Mouse (Mus musculus): Measurements from ENCODE around the gene Glp1r. TPM values are rescaled to one million over a fixed set of nuclear protein-coding genes. Genes with fewer than 3 reads are reported as not detected.

Glp1r gene
- polyA plus RNA-seq, 1 experiment, result 0.07 TPM

DNA sequence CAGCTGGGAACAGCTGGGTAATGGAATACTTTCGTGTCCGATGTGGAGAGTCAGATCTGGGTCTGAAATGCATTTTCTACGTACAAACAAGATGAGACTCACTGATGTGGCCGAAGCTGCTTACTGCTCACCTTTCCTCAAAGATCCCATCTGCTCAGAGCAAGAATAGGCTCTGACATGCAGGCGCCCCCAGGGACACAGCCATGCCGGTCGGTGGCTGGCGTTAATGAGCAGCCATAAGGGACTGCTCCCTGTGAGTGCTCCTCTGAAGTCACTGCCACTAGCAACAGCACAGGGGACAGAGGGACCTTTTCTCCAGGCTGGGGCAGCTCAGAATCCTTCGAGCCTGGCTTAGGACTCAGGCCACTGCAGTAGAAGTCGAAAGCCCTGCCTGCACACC is 52.7 kb downstream of the Glp1r start, which contains the start of gene Umodl1:
Gene Umodl1 (plus strand): TSS at position 301 of the 400 bp plus-strand sequence.
- WGBS, result 81% methylated on average over 10 of the region's 10 CpGs
- no peaks in the 10 kb centered on the region for H3K36me3 ChIP-seq (ENCODE audit: control insufficient read depth, insufficient read depth, low read length)
- H3K4me1 ChIP-seq (replicated peaks; ENCODE audit: control insufficient read depth, insufficient read depth, low read length), result no peaks in the 10 kb centered on the region
- no peak within 1 kb of the TSS for H3K4me3 ChIP-seq (ENCODE audit: control insufficient read depth, insufficient read depth, low read length)
- H3K27ac ChIP-seq (ENCODE audit: control insufficient read depth, insufficient read depth, low read length), result no peak within 1 kb of the TSS
- no peak for DNase-seq
- TF ChIP-seq CTCF (IDR thresholded peaks at IDR 0.05; ENCODE audit: borderline replicate concordance, control insufficient read depth, extremely low read depth, insufficient read depth, low read length, poor library complexity) (no peak), POLR2A (IDR thresholded peaks at IDR 0.05; ENCODE audit: control insufficient read depth, extremely low read depth, insufficient read depth, low read length, poor library complexity) (no peak)
- H3K27me3 ChIP-seq (ENCODE audit: control insufficient read depth, insufficient read depth, low read length), result no peaks in the 10 kb centered on the region

DNA sequence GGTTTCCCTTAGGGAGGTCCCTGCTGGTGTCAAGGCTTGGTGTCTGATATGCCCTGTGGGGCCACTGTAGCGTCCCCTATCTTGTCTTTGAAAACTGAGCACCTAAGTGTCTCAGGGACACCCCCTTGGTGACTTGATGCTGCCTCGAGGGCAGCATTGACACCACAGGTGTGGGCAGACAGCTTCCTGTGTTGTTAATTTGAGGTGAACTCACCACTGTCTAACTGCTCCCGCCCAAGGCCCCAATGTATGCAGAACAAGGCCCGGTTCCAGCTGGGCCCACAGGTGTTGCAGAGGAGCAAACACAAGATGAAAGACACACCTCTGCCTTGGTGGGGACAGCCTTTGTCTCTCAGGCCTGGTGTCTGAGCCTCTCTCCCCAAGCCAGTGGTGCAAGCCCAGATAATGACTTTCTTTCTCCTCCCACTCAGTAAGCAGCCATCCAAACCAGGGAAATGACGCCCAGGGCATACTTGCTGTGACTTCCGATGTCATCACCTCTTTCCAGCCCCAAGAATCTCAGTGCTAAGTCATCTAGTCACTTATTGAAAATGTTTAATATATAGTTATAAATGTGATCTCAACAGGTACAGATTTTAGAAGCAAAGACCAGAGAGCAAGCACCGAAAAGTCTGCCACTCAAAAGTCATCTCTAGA is 60.4 kb downstream of the Glp1r start:
- TF ChIP-seq POLR2A (IDR thresholded peaks at IDR 0.05; ENCODE audit: control insufficient read depth, extremely low read depth, insufficient read depth, low read length, poor library complexity), result no peak
- no peak for TF ChIP-seq CTCF (IDR thresholded peaks at IDR 0.05; ENCODE audit: borderline replicate concordance, control insufficient read depth, extremely low read depth, insufficient read depth, low read length, poor library complexity)
- Histone ChIP-seq H3K4me1 (replicated peaks; ENCODE audit: control insufficient read depth, insufficient read depth, low read length) (peaks cover 24% of the 10 kb centered on the region), H3K36me3 (ENCODE audit: control insufficient read depth, insufficient read depth, low read length) (no peaks in the 10 kb centered on the region), H3K27ac (ENCODE audit: control insufficient read depth, insufficient read depth, low read length) (no peak overlapping the region), H3K4me3 (ENCODE audit: control insufficient read depth, insufficient read depth, low read length) (no peak overlapping the region), H3K27me3 (ENCODE audit: control insufficient read depth, insufficient read depth, low read length) (no peaks in the 10 kb centered on the region)
- no peak for DNase-seq
- WGBS, result 42% methylated on average over 7 of the region's 7 CpGs

DNA sequence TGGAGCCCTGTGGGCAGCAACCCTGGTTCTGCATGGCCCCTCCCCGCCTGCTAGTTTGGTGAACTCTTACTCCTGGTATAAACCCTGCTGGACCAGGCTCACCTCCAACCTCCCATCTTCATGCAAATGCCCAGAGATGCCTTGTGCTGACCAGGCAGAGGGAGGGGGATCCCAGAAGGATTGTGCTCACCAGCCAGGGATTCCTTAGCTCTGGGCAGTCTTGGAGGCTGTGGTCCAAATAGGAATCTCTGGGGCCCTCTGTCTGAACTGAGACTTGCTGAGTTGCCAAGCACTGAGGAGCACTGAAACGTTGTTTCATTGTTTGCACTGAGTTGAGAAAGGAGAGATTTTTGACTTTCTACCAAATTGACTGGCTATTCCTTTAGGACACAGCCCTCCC is 61.3 kb downstream of the Glp1r start:
- H3K27me3 ChIP-seq (ENCODE audit: control insufficient read depth, insufficient read depth, low read length), result no peaks in the 10 kb centered on the region
- no peak overlapping the region for H3K27ac ChIP-seq (ENCODE audit: control insufficient read depth, insufficient read depth, low read length)
- no peaks in the 10 kb centered on the region for H3K36me3 ChIP-seq (ENCODE audit: control insufficient read depth, insufficient read depth, low read length)
- H3K4me1 ChIP-seq (replicated peaks; ENCODE audit: control insufficient read depth, insufficient read depth, low read length), result peaks cover 24% of the 10 kb centered on the region
- no peak overlapping the region for H3K4me3 ChIP-seq (ENCODE audit: control insufficient read depth, insufficient read depth, low read length)
- 72% methylated on average over 2 of the region's 2 CpGs for WGBS
- TF ChIP-seq CTCF (IDR thresholded peaks at IDR 0.05; ENCODE audit: borderline replicate concordance, control insufficient read depth, extremely low read depth, insufficient read depth, low read length, poor library complexity) (no peak), POLR2A (IDR thresholded peaks at IDR 0.05; ENCODE audit: control insufficient read depth, extremely low read depth, insufficient read depth, low read length, poor library complexity) (no peak)
- no peak for DNase-seq

DNA sequence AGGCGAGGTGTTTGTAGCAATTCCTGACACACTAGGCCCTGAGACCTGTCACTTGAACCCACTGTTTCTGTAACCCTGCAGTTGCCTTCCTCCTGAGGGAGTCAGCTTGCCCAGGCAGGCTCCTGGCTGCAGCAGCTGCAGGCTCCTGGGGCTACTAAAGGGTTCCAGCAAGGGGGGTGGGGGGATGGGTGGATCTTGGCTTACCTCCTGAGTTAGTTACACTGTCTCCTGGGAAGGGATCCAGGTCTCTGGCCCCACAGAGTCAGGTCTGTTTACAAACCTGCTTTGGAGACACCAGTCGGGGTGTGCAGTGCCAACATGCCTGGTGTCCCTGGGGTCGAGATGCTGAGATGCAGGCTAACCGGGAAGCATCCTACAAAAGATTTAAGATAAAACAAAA is 68.4 kb downstream of the Glp1r start:
- no peak for DNase-seq
- WGBS, result 98% methylated on average over 4 of the region's 4 CpGs
- no peaks in the 10 kb centered on the region for H3K27me3 ChIP-seq (ENCODE audit: control insufficient read depth, insufficient read depth, low read length)
- H3K27ac ChIP-seq (ENCODE audit: control insufficient read depth, insufficient read depth, low read length), result no peak overlapping the region
- no peak overlapping the region for H3K4me3 ChIP-seq (ENCODE audit: control insufficient read depth, insufficient read depth, low read length)
- peaks cover 3% of the 10 kb centered on the region; the same call in 1 of the 2 replicates for H3K4me1 ChIP-seq (replicated peaks; ENCODE audit: control insufficient read depth, insufficient read depth, low read length)
- H3K36me3 ChIP-seq (ENCODE audit: control insufficient read depth, insufficient read depth, low read length), result no peaks in the 10 kb centered on the region
- TF ChIP-seq POLR2A (IDR thresholded peaks at IDR 0.05; ENCODE audit: control insufficient read depth, extremely low read depth, insufficient read depth, low read length, poor library complexity) (no peak), CTCF (IDR thresholded peaks at IDR 0.05; ENCODE audit: borderline replicate concordance, control insufficient read depth, extremely low read depth, insufficient read depth, low read length, poor library complexity) (no peak)

GRCm38 (mm10) chr17:30971877-30972276 is 70.3 kb downstream of the Glp1r start:
- Histone ChIP-seq H3K27ac (ENCODE audit: control insufficient read depth, insufficient read depth, low read length) (no peak overlapping the region), H3K27me3 (ENCODE audit: control insufficient read depth, insufficient read depth, low read length) (no peaks in the 10 kb centered on the region), H3K4me1 (replicated peaks; ENCODE audit: control insufficient read depth, insufficient read depth, low read length) (peaks cover 3% of the 10 kb centered on the region; the same call in 1 of the 2 replicates), H3K36me3 (ENCODE audit: control insufficient read depth, insufficient read depth, low read length) (no peaks in the 10 kb centered on the region), H3K4me3 (ENCODE audit: control insufficient read depth, insufficient read depth, low read length) (no peak overlapping the region)
- no peak for TF ChIP-seq POLR2A (IDR thresholded peaks at IDR 0.05; ENCODE audit: control insufficient read depth, extremely low read depth, insufficient read depth, low read length, poor library complexity)
- no peak for TF ChIP-seq CTCF (IDR thresholded peaks at IDR 0.05; ENCODE audit: borderline replicate concordance, control insufficient read depth, extremely low read depth, insufficient read depth, low read length, poor library complexity)
- 88% methylated on average over 7 of the region's 7 CpGs for WGBS
- DNase-seq, result no peak

DNA sequence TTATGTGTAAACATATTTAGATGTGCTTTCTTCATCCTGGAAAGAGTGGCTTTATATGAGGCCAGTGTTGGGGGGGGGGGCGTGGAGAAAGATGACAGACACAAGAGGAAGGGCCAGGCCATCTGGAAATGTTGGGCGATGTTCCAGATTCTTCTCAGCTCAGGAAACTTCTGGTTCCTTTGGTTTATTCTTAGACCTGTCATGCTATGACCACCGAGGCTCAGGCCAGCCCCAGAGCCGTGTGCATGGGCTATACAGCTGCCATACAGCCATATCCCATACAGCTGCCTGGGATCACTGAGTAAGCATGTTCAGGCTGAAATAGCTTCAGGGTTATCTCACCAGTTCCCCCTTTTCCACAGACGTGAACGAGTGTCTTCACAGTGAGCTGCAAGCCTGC is 71.7 kb downstream of the Glp1r start:
- H3K4me1 ChIP-seq (replicated peaks; ENCODE audit: control insufficient read depth, insufficient read depth, low read length), result peaks cover 3% of the 10 kb centered on the region; the same call in 1 of the 2 replicates
- no peak overlapping the region for H3K27ac ChIP-seq (ENCODE audit: control insufficient read depth, insufficient read depth, low read length)
- no peak overlapping the region for H3K4me3 ChIP-seq (ENCODE audit: control insufficient read depth, insufficient read depth, low read length)
- WGBS, result 32% methylated on average over 6 of the region's 6 CpGs
- TF ChIP-seq CTCF (IDR thresholded peaks at IDR 0.05; ENCODE audit: borderline replicate concordance, control insufficient read depth, extremely low read depth, insufficient read depth, low read length, poor library complexity), result no peak
- no peak for TF ChIP-seq POLR2A (IDR thresholded peaks at IDR 0.05; ENCODE audit: control insufficient read depth, extremely low read depth, insufficient read depth, low read length, poor library complexity)
- no peaks in the 10 kb centered on the region for H3K27me3 ChIP-seq (ENCODE audit: control insufficient read depth, insufficient read depth, low read length)
- no peak for DNase-seq
- no peaks in the 10 kb centered on the region for H3K36me3 ChIP-seq (ENCODE audit: control insufficient read depth, insufficient read depth, low read length)
